Mouse (Mus musculus): ENCODE measurements at regions not wholly inside any gene's neighbourhood (a gene's known extent, or its start where the extent isn't known, plus 50 kb on each side); places are given as distances from the start of the nearest gene placed in this dataset.

DNA sequence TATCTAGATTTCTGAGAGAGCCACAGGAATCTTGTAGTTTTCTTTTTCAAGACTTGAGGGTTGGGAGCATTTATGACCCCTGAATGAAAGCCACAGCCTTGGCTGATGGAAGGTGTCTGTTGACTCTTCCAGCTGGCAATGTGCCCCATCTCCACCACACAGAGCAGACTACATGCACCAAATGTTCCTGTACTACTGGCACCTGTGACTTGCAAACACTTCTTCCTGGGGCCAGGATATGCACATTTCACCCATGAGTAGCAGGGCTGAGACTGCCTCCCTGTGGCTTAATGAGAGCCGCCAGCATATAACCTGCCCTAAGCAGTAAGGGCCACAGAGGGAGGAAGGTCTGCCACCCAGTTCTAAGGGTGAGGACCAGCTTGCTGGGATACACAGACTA, 390.5 kb upstream of the Spred2 start:
- TF ChIP-seq CTCF (IDR thresholded peaks at IDR 0.05; ENCODE audit: borderline replicate concordance, insufficient read depth, low read length): no peak
- no peak for TF ChIP-seq POLR2A (IDR thresholded peaks at IDR 0.05; ENCODE audit: low read depth, low read length)

Data from embryonic fibroblast, embryonic 13.5 days (primary cell).